Mouse (Mus musculus): ENCODE measurements around the gene Ehmt2.
A peak's percentile ranks its signal among the peaks of the same experiment; 100 is the strongest.
"Not testable (repeated sequence)": the region's sequence is repeated elsewhere in the genome, so short reads cannot be mapped to it uniquely, and the experiment has no call there.

Gene Ehmt2

DNA sequence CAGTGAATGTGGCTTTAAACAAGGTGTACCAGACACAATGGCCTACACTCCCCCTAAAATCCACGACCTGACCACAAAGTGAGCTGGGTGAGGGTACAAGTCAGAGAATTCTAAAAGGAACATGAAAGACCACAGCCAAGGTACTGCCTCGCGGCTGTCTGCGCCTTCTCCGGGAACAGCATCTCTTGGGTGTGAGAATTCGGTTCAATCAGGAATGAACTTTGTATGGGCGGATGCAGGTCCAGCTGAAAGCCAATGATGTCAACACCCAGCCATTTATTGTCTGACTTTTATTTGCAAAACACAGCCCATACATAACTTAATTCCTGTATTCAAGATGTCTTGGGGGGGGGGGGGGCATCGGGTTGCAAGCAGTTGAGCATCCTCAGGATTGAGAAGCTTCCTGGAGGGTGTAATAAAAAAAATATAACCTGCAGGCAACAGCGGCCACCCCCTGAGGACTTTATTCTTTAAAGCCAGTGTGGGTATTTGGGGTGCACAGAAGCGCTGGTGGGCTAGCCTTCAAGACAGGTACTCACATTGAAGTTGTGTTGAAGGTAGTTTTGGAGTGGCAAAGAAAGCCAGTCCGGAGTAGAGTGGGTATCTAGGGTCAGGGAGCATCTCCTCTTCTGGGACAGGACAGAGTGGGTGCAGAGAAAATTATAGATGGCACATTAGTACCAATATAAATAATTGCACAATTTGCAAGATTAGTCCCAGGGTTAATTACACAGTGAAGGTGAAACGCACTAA, 5.0 kb upstream of the Ehmt2 start:
- DNase-seq: no peak

DNA sequence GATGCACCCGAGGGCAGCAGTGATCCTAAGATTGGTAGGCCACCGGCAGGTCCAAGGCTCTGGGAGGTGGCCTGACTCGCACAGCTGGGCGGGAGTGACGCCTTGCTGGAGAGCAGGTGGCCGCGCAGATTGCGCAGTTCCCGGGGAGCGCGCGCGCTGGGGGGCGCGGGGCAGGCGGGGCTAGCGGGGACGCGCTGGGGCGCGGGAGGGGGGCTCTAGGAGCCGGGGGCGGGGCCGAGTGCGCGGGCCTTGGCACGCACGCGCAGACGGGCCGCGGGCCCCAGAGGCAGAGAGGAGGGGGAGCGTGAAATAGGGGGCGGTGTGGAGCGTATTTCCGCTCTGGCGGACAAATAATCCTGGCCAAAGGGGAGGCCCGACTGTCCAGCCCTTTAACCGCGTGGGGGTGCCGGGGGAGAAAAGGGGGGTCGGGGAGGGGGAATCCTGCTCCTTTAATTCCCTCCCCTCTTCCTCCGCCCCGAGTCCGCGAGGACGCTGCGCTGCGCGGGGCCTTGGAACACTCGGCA, 4.1 kb upstream of the Ehmt2 start:
- DNase-seq: peak; percentile 95

DNA sequence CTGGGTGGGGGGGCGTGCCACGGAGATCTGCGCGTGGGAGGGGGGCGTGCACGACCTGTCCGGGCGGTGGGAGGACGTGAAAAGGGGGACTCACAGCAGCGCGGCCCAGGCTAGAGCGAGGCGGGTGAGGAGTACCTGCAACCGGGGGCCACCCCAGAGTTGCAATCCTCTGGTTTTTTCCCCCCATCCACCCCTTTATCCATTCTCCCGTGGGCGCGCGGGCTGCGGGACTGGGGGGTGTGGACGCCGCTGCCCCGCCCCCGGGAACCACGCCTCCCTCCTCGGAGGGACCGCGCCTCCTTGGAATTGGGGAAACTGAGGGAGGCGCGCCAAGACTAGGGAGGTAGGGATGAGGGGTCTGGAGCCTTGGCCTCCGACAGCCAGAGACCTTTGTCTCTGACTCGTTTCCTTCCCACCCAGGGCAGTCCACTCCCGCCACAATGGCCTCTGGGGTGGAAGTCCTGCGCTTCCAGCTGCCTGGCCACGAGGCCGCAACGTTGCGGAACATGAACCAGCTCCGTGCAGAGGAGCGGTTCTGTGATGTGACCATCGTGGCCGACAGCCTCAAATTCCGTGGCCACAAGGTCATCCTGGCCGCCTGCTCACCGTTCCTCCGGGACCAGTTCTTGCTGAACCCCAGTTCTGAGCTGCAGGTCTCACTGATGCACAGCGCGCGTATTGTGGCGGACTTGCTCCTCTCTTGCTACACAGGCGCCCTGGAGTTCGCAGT, 3.3 kb upstream of the Ehmt2 start:
- DNase-seq: peak; percentile 43

GRCm38 (mm10) chr17:34895724-34896123, 2.5 kb upstream of the Ehmt2 start:
- DNase-seq: no peak

GRCm38 (mm10) chr17:34896366-34896765, 1.9 kb upstream of the Ehmt2 start:
- DNase-seq: no peak

GRCm38 (mm10) chr17:34897373-34898159, 703 bp upstream of the Ehmt2 start:
- peak; percentile 52 for DNase-seq

GRCm38 (mm10) chr17:34898706-34899052, 410 bp downstream of the Ehmt2 start:
- DNase-seq: peak; percentile 19

- DNase-seq: peak; percentile 43
These were observed 1.0 kb downstream of the Ehmt2 start for GRCm38 (mm10) chr17:34899053-34899889.

GRCm38 (mm10) chr17:34899890-34900243, 1.6 kb downstream of the Ehmt2 start:
- no peak for DNase-seq

- not testable (repeated sequence) for DNase-seq
These were observed 2.6 kb downstream of the Ehmt2 start for GRCm38 (mm10) chr17:34900826-34901225.

GRCm38 (mm10) chr17:34901948-34902347, 3.7 kb downstream of the Ehmt2 start:
- not testable (repeated sequence) for DNase-seq

- no peak for DNase-seq
These were observed 4.6 kb downstream of the Ehmt2 start for GRCm38 (mm10) chr17:34902895-34903294.

DNA sequence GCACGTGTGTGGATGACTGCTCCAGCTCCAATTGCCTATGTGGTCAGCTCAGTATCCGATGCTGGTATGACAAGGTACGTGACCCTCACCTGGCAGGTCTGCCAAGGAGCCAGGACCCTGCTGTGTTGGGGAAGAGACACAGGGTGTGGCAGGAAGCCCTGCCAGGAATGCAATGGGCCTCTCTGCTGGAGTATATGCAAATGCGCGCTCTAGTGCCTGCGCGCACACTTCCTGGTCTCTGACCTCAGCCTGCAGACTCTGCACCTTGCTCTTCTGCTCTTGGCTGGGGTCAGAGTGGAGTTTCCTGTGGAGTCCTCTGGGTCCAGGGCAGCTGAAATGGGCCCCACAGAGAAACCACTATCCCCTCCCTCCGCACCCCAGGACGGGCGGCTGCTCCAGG, 12.7 kb downstream of the Ehmt2 start:
- DNase-seq: no peak

DNA sequence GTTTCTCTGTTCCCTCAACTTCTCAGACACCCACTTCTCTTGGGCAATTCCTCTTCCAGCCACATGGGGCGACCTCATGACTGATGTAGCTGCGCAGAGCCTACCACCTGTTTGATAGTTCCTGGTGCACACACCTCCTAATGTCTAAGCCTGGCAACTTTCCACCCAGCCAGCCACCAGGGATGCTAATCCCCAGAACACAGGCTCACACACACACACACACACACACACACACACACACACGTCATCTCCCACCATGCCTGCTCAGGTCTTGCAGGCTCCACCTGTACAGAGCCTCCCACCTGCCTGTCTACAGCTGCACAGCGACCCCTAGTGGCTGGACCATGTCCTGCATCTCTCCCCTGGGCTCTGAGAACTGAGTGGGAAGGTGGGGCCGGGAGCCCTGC, 13.7 kb downstream of the Ehmt2 start:
- DNase-seq: peak; percentile 90

DNA sequence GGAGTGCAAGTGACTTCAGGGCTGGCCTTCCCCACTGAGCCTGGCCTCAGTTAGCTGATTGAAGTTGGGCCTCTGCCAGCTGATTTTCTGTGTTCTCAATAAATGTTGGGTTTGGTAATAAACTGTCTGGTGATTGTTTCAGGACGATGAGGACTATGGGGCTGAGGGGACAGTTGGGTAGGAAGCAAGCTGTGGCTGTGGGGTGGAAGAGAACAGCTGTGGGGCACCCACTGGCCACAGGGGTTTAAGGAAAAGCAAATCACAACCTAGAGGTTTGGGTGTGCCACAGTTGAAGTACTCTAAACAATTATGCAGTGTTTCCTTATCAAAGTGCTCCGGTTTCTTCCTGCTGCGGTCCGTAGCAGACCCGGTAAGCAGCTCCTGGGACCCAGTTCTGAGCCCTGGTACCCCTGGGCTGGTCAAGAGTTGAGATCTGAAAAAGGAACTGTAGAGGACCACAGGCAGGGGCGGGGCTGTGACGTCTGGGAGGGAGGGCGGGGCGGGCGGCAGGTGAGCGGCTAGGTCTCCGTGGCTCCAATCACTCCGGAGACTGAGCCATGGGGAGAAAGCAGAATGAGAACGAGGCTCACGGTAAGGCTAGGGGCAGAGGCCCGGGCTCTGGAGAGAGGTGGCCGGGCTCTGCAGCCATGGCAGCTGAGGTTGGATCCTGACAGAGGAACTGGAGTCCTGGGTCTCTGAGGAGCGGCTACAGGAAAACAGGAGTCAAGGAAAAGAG, 15.8 kb downstream of the Ehmt2 start, which contains the start of gene Slc44a4:
Gene Slc44a4 (plus strand): TSS at position 537 of the 736 bp plus-strand sequence.
- DNase-seq: peak; percentile 13

DNA sequence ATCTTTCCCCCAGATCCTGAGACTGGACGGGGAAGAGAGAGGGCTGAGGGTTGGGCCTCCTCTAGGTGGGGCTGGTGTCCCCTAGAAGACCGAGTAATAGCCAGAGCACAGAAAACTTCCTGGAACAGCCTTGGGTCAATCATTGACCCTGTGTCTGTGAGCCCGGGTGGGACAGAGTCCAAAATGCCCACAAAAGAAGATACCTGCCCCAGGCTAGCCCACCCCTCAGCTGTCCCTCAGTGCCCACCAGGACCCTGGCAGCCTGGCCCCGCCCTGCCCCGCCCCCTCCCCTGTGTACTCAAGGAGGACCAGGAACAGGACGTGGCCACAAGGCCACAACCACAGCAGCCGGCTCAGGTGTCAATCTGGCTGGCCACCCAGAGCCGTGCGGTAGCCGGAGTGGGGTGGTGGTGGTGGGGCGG, 17.2 kb downstream of the Ehmt2 start:
- peak; percentile 25 for DNase-seq

- DNase-seq: no peak
These were observed 18.0 kb downstream of the Ehmt2 start for GRCm38 (mm10) chr17:34916316-34916715.

- DNase-seq: no peak
These were observed 18.9 kb downstream of the Ehmt2 start for GRCm38 (mm10) chr17:34917188-34917587.

GRCm38 (mm10) chr17:34922939-34923338, 24.7 kb downstream of the Ehmt2 start:
- DNase-seq: no peak

GRCm38 (mm10) chr17:34924258-34924657, 26.0 kb downstream of the Ehmt2 start:
- no peak for DNase-seq

- DNase-seq: no peak
These were observed 29.2 kb downstream of the Ehmt2 start for GRCm38 (mm10) chr17:34927306-34928019.
